Mouse (Mus musculus) midbrain, embryonic 16.5 days (tissue): ENCODE results near the gene Rassf2. TPM values are rescaled to one million over a fixed set of nuclear protein-coding genes. Genes with fewer than 3 reads are reported as not detected.
A peak's percentile ranks its signal among the peaks of the same experiment; 100 is the strongest.

ENCODE experiments used
- ATAC-seq: fragments of 200-750 bp; cut with Nextera tagmentation; 2 replicates; pipeline ENCODE4 v1.8.0; 2017; ENCODE audit warnings: moderate TSS enrichment
- H3K27ac ChIP-seq: fragments of 300-500 bp; sonication (generic); 2 replicates; pipeline ENCODE4 v1.5.1; 2014; ENCODE audit warnings: mild to moderate bottlenecking, low read length, mixed read lengths
- H3K27me3 ChIP-seq: fragments of 300-500 bp; sonication (generic); 2 replicates; pipeline ENCODE4 v1.6.1; 2014; ENCODE audit warnings: low read depth, low read length, mixed read lengths; ENCODE audit not compliant: control insufficient read depth, insufficient read depth
- H3K36me3 ChIP-seq: fragments of 300-500 bp; sonication (generic); 2 replicates; pipeline ENCODE4 v1.6.1; 2014; ENCODE audit warnings: mild to moderate bottlenecking, low read length, moderate library complexity, mixed read lengths; ENCODE audit not compliant: control insufficient read depth, insufficient read depth
- H3K4me1 ChIP-seq: fragments of 300-500 bp; sonication (generic); 2 replicates; pipeline ENCODE4 v1.6.1; 2014; ENCODE audit warnings: mild to moderate bottlenecking, low read length, mixed read lengths; ENCODE audit not compliant: control insufficient read depth, insufficient read depth
- H3K4me2 ChIP-seq: fragments of 300-500 bp; sonication (generic); 2 replicates; pipeline ENCODE4 v1.6.1; 2014; ENCODE audit warnings: mild to moderate bottlenecking, low read length, mixed read lengths
- H3K4me3 ChIP-seq: fragments of 300-500 bp; sonication (generic); 2 replicates; pipeline ENCODE4 v1.5.1; 2014; ENCODE audit warnings: low read depth, mild to moderate bottlenecking, low read length, moderate library complexity, mixed read lengths
- H3K9ac ChIP-seq: fragments of 300-500 bp; sonication (generic); 2 replicates; pipeline ENCODE4 v1.6.1; 2014; ENCODE audit warnings: low read depth, low read length, mixed read lengths
- H3K9me3 ChIP-seq: fragments of 300-500 bp; sonication (generic); replicated peaks from 2 replicates; pipeline ENCODE4 v1.6.1; 2014; ENCODE audit warnings: mild to moderate bottlenecking, low read length, mixed read lengths; ENCODE audit not compliant: control insufficient read depth, poor library complexity, severe bottlenecking
- WGBS: fragments of 180-500 bp; shearing (Covaris S2); extraction: QIAGEN DNeasy Blood & Tissue Kit; methylation state at CpG from one replicate; pipeline ENCODE4 v1.1.7; 2014; 5-methylcytosine and 5-hydroxymethylcytosine counted together
- polyA plus RNA-seq: library from polyadenylated mRNA; unstranded; fragments of >200 nt; fragmentation: Nextera tagmentation; extraction: Ambion mirVana; gene quantifications from 2 replicates; pipeline ENCODE4 v1.2.1, GENCODE M21; 2015

Gene Rassf2
- polyA plus RNA-seq, 1 experiment from 2014 or later = 28.9 TPM

GRCm38 (mm10) chr2:131988550-131988949 lies 41.5 kb downstream of the Rassf2 start:
- H3K27ac ChIP-seq = no peak overlapping the region
- H3K4me2 ChIP-seq = no peak overlapping the region
- no peaks in the 10 kb centered on the region for H3K9me3 ChIP-seq
- 72% methylated on average over 2 of the region's 2 CpGs for WGBS
- no peaks in the 10 kb centered on the region for H3K27me3 ChIP-seq
- ATAC-seq = no peak
- no peaks in the 10 kb centered on the region for H3K36me3 ChIP-seq
- no peak overlapping the region for H3K4me3 ChIP-seq
- H3K9ac ChIP-seq = no peak overlapping the region
- H3K4me1 ChIP-seq = no peaks in the 10 kb centered on the region

- Histone ChIP-seq H3K9me3 (no peaks in the 10 kb centered on the region), H3K4me2 (no peak overlapping the region), H3K4me1 (no peaks in the 10 kb centered on the region), H3K27me3 (no peaks in the 10 kb centered on the region), H3K27ac (no peak overlapping the region), H3K36me3 (no peaks in the 10 kb centered on the region), H3K9ac (no peak overlapping the region), H3K4me3 (no peak overlapping the region)
- no peak for ATAC-seq
- 44% methylated on average over 3 of the region's 3 CpGs for WGBS
Observed at GRCm38 (mm10) chr2:131987950-131988349, 42.1 kb downstream of the Rassf2 start.

- Histone ChIP-seq H3K9me3 (no peaks in the 10 kb centered on the region), H3K27ac (no peak overlapping the region), H3K4me1 (no peaks in the 10 kb centered on the region), H3K27me3 (no peaks in the 10 kb centered on the region), H3K4me2 (no peak overlapping the region), H3K36me3 (no peaks in the 10 kb centered on the region), H3K9ac (no peak overlapping the region), H3K4me3 (no peak overlapping the region)
- WGBS = 24% methylated on average over 6 of the region's 6 CpGs
- ATAC-seq = peak; percentile 87
Observed at GRCm38 (mm10) chr2:131982546-131983196, 47.4 kb downstream of the Rassf2 start.

GRCm38 (mm10) chr2:131980866-131981265 lies 49.2 kb downstream of the Rassf2 start:
- WGBS = 48% methylated on average over 9 of the region's 9 CpGs
- no peaks in the 10 kb centered on the region for H3K27me3 ChIP-seq
- no peaks in the 10 kb centered on the region for H3K36me3 ChIP-seq
- H3K4me2 ChIP-seq = no peak overlapping the region
- H3K4me3 ChIP-seq = no peak overlapping the region
- H3K4me1 ChIP-seq = no peaks in the 10 kb centered on the region
- no peak overlapping the region for H3K27ac ChIP-seq
- H3K9ac ChIP-seq = no peak overlapping the region
- no peak for ATAC-seq
- no peaks in the 10 kb centered on the region for H3K9me3 ChIP-seq

GRCm38 (mm10) chr2:131976663-131977062 lies 53.4 kb downstream of the Rassf2 start:
- Histone ChIP-seq H3K36me3 (no peaks in the 10 kb centered on the region), H3K27me3 (no peaks in the 10 kb centered on the region), H3K4me2 (no peak overlapping the region), H3K27ac (no peak overlapping the region), H3K9me3 (no peaks in the 10 kb centered on the region), H3K9ac (no peak overlapping the region), H3K4me1 (no peaks in the 10 kb centered on the region), H3K4me3 (no peak overlapping the region)
- 77% methylated on average over 3 of the region's 3 CpGs for WGBS
- no peak for ATAC-seq

- H3K4me3 ChIP-seq = no peak overlapping the region
- H3K27ac ChIP-seq = no peak overlapping the region
- H3K9me3 ChIP-seq = no peaks in the 10 kb centered on the region
- H3K36me3 ChIP-seq = no peaks in the 10 kb centered on the region
- ATAC-seq = no peak
- H3K9ac ChIP-seq = no peak overlapping the region
- H3K4me2 ChIP-seq = no peak overlapping the region
- no peaks in the 10 kb centered on the region for H3K4me1 ChIP-seq
- H3K27me3 ChIP-seq = no peaks in the 10 kb centered on the region
- WGBS = 82% methylated on average over 4 of the region's 4 CpGs
Observed at GRCm38 (mm10) chr2:131971098-131971497, 59.0 kb downstream of the Rassf2 start.

GRCm38 (mm10) chr2:131970597-131970996 lies 59.5 kb downstream of the Rassf2 start:
- no peak overlapping the region for H3K9ac ChIP-seq
- no peak for ATAC-seq
- no peak overlapping the region for H3K4me3 ChIP-seq
- H3K27me3 ChIP-seq = no peaks in the 10 kb centered on the region
- no peaks in the 10 kb centered on the region for H3K9me3 ChIP-seq
- H3K27ac ChIP-seq = no peak overlapping the region
- H3K4me1 ChIP-seq = no peaks in the 10 kb centered on the region
- no peak overlapping the region for H3K4me2 ChIP-seq
- WGBS = 94% methylated on average over 2 of the region's 2 CpGs
- no peaks in the 10 kb centered on the region for H3K36me3 ChIP-seq

GRCm38 (mm10) chr2:131961671-131962070 lies 68.4 kb downstream of the Rassf2 start:
- no peak for ATAC-seq
- no peak overlapping the region for H3K4me3 ChIP-seq
- H3K4me2 ChIP-seq = no peak overlapping the region
- WGBS = 88% methylated on average over 2 of the region's 2 CpGs
- H3K27me3 ChIP-seq = no peaks in the 10 kb centered on the region
- no peak overlapping the region for H3K27ac ChIP-seq
- H3K9me3 ChIP-seq = no peaks in the 10 kb centered on the region
- no peaks in the 10 kb centered on the region for H3K4me1 ChIP-seq
- H3K9ac ChIP-seq = no peak overlapping the region
- H3K36me3 ChIP-seq = no peaks in the 10 kb centered on the region

- Histone ChIP-seq H3K9me3 (no peaks in the 10 kb centered on the region), H3K27me3 (peaks cover 15% of the 10 kb centered on the region), H3K4me2 (no peak overlapping the region), H3K4me3 (no peak overlapping the region), H3K9ac (no peak overlapping the region), H3K36me3 (no peaks in the 10 kb centered on the region), H3K27ac (no peak overlapping the region), H3K4me1 (peaks cover 4% of the 10 kb centered on the region; the same call in 1 of the 2 replicates)
- 55% methylated on average over 9 of the region's 9 CpGs for WGBS
- no peak for ATAC-seq
Observed at GRCm38 (mm10) chr2:131957731-131958222, 72.3 kb downstream of the Rassf2 start.
